In the genomic region with DNA sequence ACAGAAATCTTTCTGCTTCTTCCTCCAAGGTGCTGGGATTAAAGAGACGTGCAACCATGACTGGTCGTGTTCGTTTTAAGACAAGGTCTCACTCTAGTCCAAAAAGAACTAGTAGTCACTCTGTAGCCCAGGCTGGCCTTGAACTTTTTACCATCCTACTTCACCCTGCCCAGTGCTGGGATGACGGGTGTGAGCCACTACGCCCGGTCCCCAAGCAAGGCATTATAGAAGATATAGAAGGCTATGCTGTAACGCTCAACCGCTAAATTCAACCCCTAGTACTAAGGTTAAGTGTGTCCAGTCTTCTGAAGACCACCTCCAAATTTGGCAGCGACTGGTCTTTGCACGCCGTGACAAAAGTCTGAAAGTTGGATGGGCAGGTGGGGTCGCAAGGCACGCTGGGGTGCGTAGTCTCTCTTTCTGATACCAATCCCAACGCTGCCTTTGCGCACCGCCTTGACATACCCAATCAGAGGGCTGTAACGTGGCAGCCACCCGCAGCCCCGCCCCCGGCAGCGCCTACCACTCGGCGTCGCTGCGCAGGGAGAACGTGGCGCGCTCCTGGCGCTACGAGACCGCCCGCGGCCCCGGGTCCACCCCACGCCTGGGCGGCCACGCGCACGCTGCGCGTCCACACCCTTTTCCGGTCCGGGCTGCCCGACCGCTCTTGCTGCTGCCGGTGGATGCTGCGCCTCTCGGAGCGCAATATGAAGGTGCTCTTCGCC, we compare ENCODE assay signal across 8 mouse cellular contexts. TPM values are rescaled to one million over a fixed set of nuclear protein-coding genes. Genes with fewer than 3 reads are reported as not detected.
DNase-seq lines count a peak whose midpoint lies in the region; ATAC-seq lines count a peak whose summit lies in the region.

A gene (plus strand): TSS at position 640 of the 725 bp plus-strand sequence.

- no peaks in the 10 kb centered on the region for H3K27me3 ChIP-seq in hindbrain, embryonic 12.5 days

- peaks cover 22% of the 10 kb centered on the region for H3K36me3 ChIP-seq in hindbrain, embryonic 12.5 days

- ATAC-seq in hindbrain, embryonic 12.5 days (ENCODE audit: low FRiP score): peak; percentile 96

- peak within 1 kb of the TSS; percentile 79 for H3K27ac ChIP-seq in hindbrain, embryonic 12.5 days

- peak within 1 kb of the TSS; percentile 90 for H3K9ac ChIP-seq in hindbrain, embryonic 12.5 days

- peak within 1 kb of the TSS; percentile 75 for H3K4me2 ChIP-seq in hindbrain, embryonic 12.5 days (replicated peaks)

- WGBS in hindbrain, embryonic 12.5 days: 1% methylated on average over 51 of the region's 51 CpGs

- peaks cover 17% of the 10 kb centered on the region for H3K4me1 ChIP-seq in hindbrain, embryonic 12.5 days

- H3K4me3 ChIP-seq in hindbrain, embryonic 12.5 days: peak within 1 kb of the TSS; percentile 78

- H3K9me3 ChIP-seq in hindbrain, embryonic 12.5 days (replicated peaks): no peaks in the 10 kb centered on the region

- DNase-seq in NIH3T3 (ENCODE audit: low read depth): peak; percentile 98
- DNase-seq in cerebellum, postnatal 10 days: peak; percentile 99
- DNase-seq in frontal cortex, postnatal 10 days (ENCODE audit: low spot score in 2 of 2): peak; percentile 97 to 98
- DNase-seq in layer of hippocampus, postnatal 14 days (ENCODE audit: low spot score in 2 of 2): peak; percentile 95 to 98
- peak; percentile 97 for DNase-seq in lung, postnatal 14 days
- DNase-seq in retina, adult 2 months (ENCODE audit: low read depth, low spot score): peak; percentile 86
- peak; percentile 96 to 98 for DNase-seq in thymus, postnatal 36 days

RNA-seq across cellular contexts. Expression of the gene that starts here (rescaled TPM):
- polyA plus RNA-seq in hindbrain, embryonic 12.5 days (2016; fragmentation: Nextera tagmentation; extraction: Ambion mirVana): 456 and 477 TPM in 2 replicates
- total RNA-seq in layer of hippocampus, postnatal 14 days (2021): 100 to 1,000 TPM; 252 to 276 TPM

Comparison
In these comparisons a context has a peak if more than half of its experiments do, and no peak if none do; other contexts are left out.
1. Peak in every context shown above with its lines: DNase-seq, ATAC-seq, H3K4me3 ChIP-seq and H3K27ac ChIP-seq.